Mouse (Mus musculus): Measurements from ENCODE around the gene Gm39115. TPM values are rescaled to one million over a fixed set of nuclear protein-coding genes. Genes with fewer than 3 reads are reported as not detected.
"Not testable (repeated sequence)": the region's sequence is repeated elsewhere in the genome, so short reads cannot be mapped to it uniquely, and the experiment has no call there.

Gm39115 gene
- total RNA-seq (2021), result not detected

GRCm38 (mm10) chr7:142135934-142136333 is at the start of gene Gm39115:
TSS of gene Gm39115 (minus strand) at chr7:142136034.
- intact Hi-C loops (cut with DNase I); DNase-seq (ENCODE audit: low spot score in 2 of 2): not testable (repeated sequence)

- DNase-seq (ENCODE audit: low spot score in 2 of 2), result no peak
- intact Hi-C loops (cut with DNase I), result no loop called here
Observed at GRCm38 (mm10) chr7:142181021-142181420, 45.2 kb upstream of the Gm39115 start.

GRCm38 (mm10) chr7:142178685-142179084 is 42.9 kb upstream of the Gm39115 start:
- intact Hi-C loops (cut with DNase I), result no loop called here
- no peak for DNase-seq (ENCODE audit: low spot score in 2 of 2)

GRCm38 (mm10) chr7:142175905-142176304 is 40.1 kb upstream of the Gm39115 start, which contains the start of gene Krtap5-2:
TSS of gene Krtap5-2 (minus strand) at chr7:142176005.
- intact Hi-C loops (cut with DNase I); DNase-seq (ENCODE audit: low spot score in 2 of 2): not testable (repeated sequence)

- DNase-seq (ENCODE audit: low spot score in 2 of 2), result no peak
- intact Hi-C loops (cut with DNase I), result no loop called here
Observed at GRCm38 (mm10) chr7:142169836-142170235, 34.0 kb upstream of the Gm39115 start.

- DNase-seq (ENCODE audit: low spot score in 2 of 2); intact Hi-C loops (cut with DNase I): not testable (repeated sequence)
Observed at GRCm38 (mm10) chr7:142165639-142166038, 29.8 kb upstream of the Gm39115 start, which contains the start of gene Gm4553. TSS of gene Gm4553 (minus strand) at chr7:142165739.

GRCm38 (mm10) chr7:142159366-142159765 is 23.5 kb upstream of the Gm39115 start:
- intact Hi-C loops (cut with DNase I), result no loop called here
- DNase-seq (ENCODE audit: low spot score in 2 of 2), result no peak

GRCm38 (mm10) chr7:142157013-142157412 is 21.2 kb upstream of the Gm39115 start, which contains the start of gene Gm29735:
TSS of gene Gm29735 (minus strand) at chr7:142157113.
- intact Hi-C loops (cut with DNase I); DNase-seq (ENCODE audit: low spot score in 2 of 2): not testable (repeated sequence)

GRCm38 (mm10) chr7:142155308-142155707 is 19.5 kb upstream of the Gm39115 start:
- intact Hi-C loops (cut with DNase I), result no loop called here

GRCm38 (mm10) chr7:142152191-142152590 is 16.4 kb upstream of the Gm39115 start:
- no peak for DNase-seq (ENCODE audit: low spot score in 2 of 2)
- intact Hi-C loops (cut with DNase I), result no loop called here

More at GRCm38 (mm10) chr7:142155308-142155707, 19.5 kb upstream of the Gm39115 start:
- no peak for DNase-seq (ENCODE audit: low spot score in 2 of 2)

GRCm38 (mm10) chr7:142148633-142149032 is 12.8 kb upstream of the Gm39115 start:
- intact Hi-C loops (cut with DNase I), result loop anchor here (5.0 kb wide), 1 partner anchor 99 kb away; no protein-coding TSS in a partner anchor
- DNase-seq (ENCODE audit: low spot score in 2 of 2), result no peak

- peak in 1 of 2 experiments; percentile 12 for DNase-seq (ENCODE audit: low spot score in 2 of 2)
Observed at GRCm38 (mm10) chr7:142146033-142146432, 10.2 kb upstream of the Gm39115 start.

GRCm38 (mm10) chr7:142145413-142145940 is 9.6 kb upstream of the Gm39115 start:
- DNase-seq (ENCODE audit: low spot score in 2 of 2), result peak in 1 of 2 experiments; percentile 9
- intact Hi-C loops (cut with DNase I), result loop anchor here (5.0 kb wide), 1 partner anchor 102 kb away; no protein-coding TSS in a partner anchor

More at GRCm38 (mm10) chr7:142146033-142146432, 10.2 kb upstream of the Gm39115 start:
- intact Hi-C loops (cut with DNase I), result loop anchor here (5.0 kb wide), 1 partner anchor 101 kb away; no protein-coding TSS in a partner anchor

- DNase-seq (ENCODE audit: low spot score in 2 of 2), result no peak
- intact Hi-C loops (cut with DNase I), result no loop called here
Observed at GRCm38 (mm10) chr7:142144507-142144906, 8.7 kb upstream of the Gm39115 start, which contains the start of gene Gm45337. TSS of gene Gm45337 (minus strand) at chr7:142144607.

- DNase-seq (ENCODE audit: low spot score in 2 of 2); intact Hi-C loops (cut with DNase I): not testable (repeated sequence)
Observed at GRCm38 (mm10) chr7:142143506-142144010, 7.7 kb upstream of the Gm39115 start.

GRCm38 (mm10) chr7:142140696-142141095 is 4.9 kb upstream of the Gm39115 start:
- no peak for DNase-seq (ENCODE audit: low spot score in 2 of 2)
- intact Hi-C loops (cut with DNase I), result no loop called here

GRCm38 (mm10) chr7:142134206-142134995 is 1.4 kb downstream of the Gm39115 start:
- peak in 1 of 2 experiments; percentile 11 for DNase-seq (ENCODE audit: low spot score in 2 of 2)
- intact Hi-C loops (cut with DNase I), result no loop called here

- intact Hi-C loops (cut with DNase I), result no loop called here
- no peak for DNase-seq (ENCODE audit: low spot score in 2 of 2)
Observed at GRCm38 (mm10) chr7:142128843-142129242, 7.0 kb downstream of the Gm39115 start.

GRCm38 (mm10) chr7:142120629-142121028 is 15.2 kb downstream of the Gm39115 start, which contains the start of gene Gm45618:
TSS of gene Gm45618 (minus strand) at chr7:142120729.
- DNase-seq (ENCODE audit: low spot score in 2 of 2); intact Hi-C loops (cut with DNase I): not testable (repeated sequence)

- no peak for DNase-seq (ENCODE audit: low spot score in 2 of 2)
- intact Hi-C loops (cut with DNase I), result no loop called here
Observed at GRCm38 (mm10) chr7:142119632-142120031, 16.2 kb downstream of the Gm39115 start.
